Mouse (Mus musculus) embryonic facial prominence, embryonic 15.5 days (tissue): Measurements from ENCODE around the gene Grm8. TPM values are rescaled to one million over a fixed set of nuclear protein-coding genes. Genes with fewer than 3 reads are reported as not detected.

Experiments
- ATAC-seq: fragments of 200-750 bp; cut with Nextera tagmentation; 2 replicates; pipeline ENCODE4 v1.8.0; 2017; ENCODE audit warnings: low read depth, moderate TSS enrichment; ENCODE audit not compliant: insufficient number of reproducible peaks, low FRiP score, low TSS enrichment
- H3K27ac ChIP-seq: fragments of 300-500 bp; sonication (generic); replicated peaks from 2 replicates; pipeline ENCODE4 v1.5.1; 2015; ENCODE audit warnings: mild to moderate bottlenecking, inconsistent platforms
- H3K27me3 ChIP-seq: fragments of 300-500 bp; sonication (generic); 2 replicates; pipeline ENCODE4 v1.6.1; 2015; ENCODE audit warnings: inconsistent platforms
- H3K36me3 ChIP-seq: fragments of 300-500 bp; sonication (generic); 2 replicates; pipeline ENCODE4 v1.6.1; 2015; ENCODE audit warnings: mild to moderate bottlenecking, inconsistent platforms
- H3K4me1 ChIP-seq: fragments of 300-500 bp; sonication (generic); 2 replicates; pipeline ENCODE4 v1.6.1; 2015; ENCODE audit warnings: inconsistent platforms
- H3K4me2 ChIP-seq: fragments of 300-500 bp; sonication (generic); replicated peaks from 2 replicates; pipeline ENCODE4 v1.6.1; 2015; ENCODE audit warnings: mild to moderate bottlenecking, inconsistent platforms
- H3K4me3 ChIP-seq: fragments of 300-500 bp; sonication (generic); replicated peaks from 2 replicates; pipeline ENCODE4 v1.5.1; 2015; ENCODE audit warnings: mild to moderate bottlenecking, inconsistent platforms
- H3K9ac ChIP-seq: fragments of 300-500 bp; sonication (generic); 2 replicates; pipeline ENCODE4 v1.6.1; 2015; ENCODE audit warnings: inconsistent platforms
- H3K9me3 ChIP-seq: fragments of 300-500 bp; sonication (generic); replicated peaks from 2 replicates; pipeline ENCODE4 v1.6.1; 2016; ENCODE audit warnings: inconsistent platforms
- WGBS: fragments of 180-500 bp; shearing (Covaris S2); methylation state at CpG from one replicate; pipeline ENCODE4 v1.1.7; 2015; 5-methylcytosine and 5-hydroxymethylcytosine counted together
- polyA plus RNA-seq: library from polyadenylated mRNA; unstranded; fragments of >200 nt; fragmentation: Nextera tagmentation; extraction: Ambion mirVana; gene quantifications from 2 replicates; pipeline ENCODE4 v1.2.1, GENCODE M21; 2015

Grm8 gene
- polyA plus RNA-seq, 1 experiment from 2014 or later: 1.9 TPM

DNA sequence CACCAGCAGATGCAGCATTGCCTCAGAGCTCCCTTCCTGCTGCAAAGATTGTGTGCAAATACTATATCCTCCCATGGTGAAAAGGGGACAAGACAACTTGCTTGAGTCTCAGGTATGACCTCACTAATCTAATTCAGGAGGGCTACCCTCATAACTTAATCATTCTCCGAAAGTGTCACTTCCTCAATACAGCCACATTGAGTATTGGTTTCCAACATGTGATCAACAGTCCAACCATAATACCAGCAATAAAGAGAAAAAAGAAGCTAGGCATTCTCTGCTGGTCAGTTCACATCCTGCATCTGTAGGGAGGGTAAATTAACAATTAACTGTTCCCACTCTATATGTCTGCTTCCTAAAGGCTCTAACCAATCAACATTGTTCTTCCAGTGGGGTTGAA lies 94.2 kb downstream of the Grm8 start:
- ATAC-seq: no peak
- no peaks in the 10 kb centered on the region for H3K9me3 ChIP-seq
- H3K4me2 ChIP-seq: no peak overlapping the region
- H3K36me3 ChIP-seq: no peaks in the 10 kb centered on the region
- H3K4me3 ChIP-seq: no peak overlapping the region
- H3K9ac ChIP-seq: no peak overlapping the region
- H3K27ac ChIP-seq: no peak overlapping the region
- H3K4me1 ChIP-seq: no peaks in the 10 kb centered on the region
- no peaks in the 10 kb centered on the region for H3K27me3 ChIP-seq
- 91% methylated on average over 1 of the region's 1 CpGs for WGBS

DNA sequence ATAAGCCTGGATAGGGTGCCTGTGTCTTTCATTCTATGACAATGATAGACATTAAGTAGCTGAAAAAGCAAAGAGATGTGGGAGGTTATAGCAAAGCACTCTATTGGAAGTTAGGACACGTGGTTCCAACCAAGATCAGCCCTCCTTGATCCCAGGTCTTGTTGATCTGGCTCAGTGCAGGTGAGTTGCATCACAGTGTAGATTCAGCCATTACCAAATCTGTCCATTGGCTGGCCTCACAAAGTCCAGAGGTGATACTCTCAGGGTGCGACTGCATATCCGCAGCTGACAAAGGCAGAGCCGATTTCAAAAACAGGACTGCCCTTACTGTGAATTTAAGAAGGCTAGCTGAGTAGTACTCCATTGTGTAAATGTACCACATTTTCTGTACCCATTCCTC lies 103.0 kb downstream of the Grm8 start:
- no peaks in the 10 kb centered on the region for H3K9me3 ChIP-seq
- ATAC-seq: no peak
- no peaks in the 10 kb centered on the region for H3K27me3 ChIP-seq
- no peaks in the 10 kb centered on the region for H3K4me1 ChIP-seq
- H3K36me3 ChIP-seq: no peaks in the 10 kb centered on the region
- no peak overlapping the region for H3K4me3 ChIP-seq
- 91% methylated on average over 4 of the region's 4 CpGs for WGBS
- H3K4me2 ChIP-seq: no peak overlapping the region
- H3K27ac ChIP-seq: no peak overlapping the region
- H3K9ac ChIP-seq: no peak overlapping the region

DNA sequence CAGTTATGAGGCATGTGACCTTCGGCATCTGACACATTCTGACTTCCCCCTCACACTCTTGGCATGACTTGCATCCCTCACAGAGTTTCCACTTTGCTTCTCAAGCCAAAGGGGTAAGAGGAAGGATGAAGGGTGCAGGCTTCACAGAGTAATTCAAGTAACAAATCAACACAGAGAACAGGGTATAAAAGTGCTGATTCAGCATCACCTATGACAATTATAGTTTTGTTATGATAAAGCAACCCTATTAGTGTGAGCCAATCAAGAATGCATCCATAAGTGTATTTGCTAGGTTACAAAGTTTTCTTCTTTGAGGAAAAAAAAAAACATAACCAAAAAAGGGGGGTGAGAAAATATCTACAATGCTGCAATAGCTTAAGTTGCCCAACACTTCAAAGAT lies 117.3 kb downstream of the Grm8 start:
- Histone ChIP-seq H3K27me3 (no peaks in the 10 kb centered on the region), H3K9me3 (no peaks in the 10 kb centered on the region), H3K4me1 (no peaks in the 10 kb centered on the region), H3K27ac (no peak overlapping the region), H3K9ac (no peak overlapping the region), H3K36me3 (no peaks in the 10 kb centered on the region), H3K4me2 (no peak overlapping the region), H3K4me3 (no peak overlapping the region)
- 82% methylated on average over 1 of the region's 1 CpGs for WGBS
- ATAC-seq: no peak

DNA sequence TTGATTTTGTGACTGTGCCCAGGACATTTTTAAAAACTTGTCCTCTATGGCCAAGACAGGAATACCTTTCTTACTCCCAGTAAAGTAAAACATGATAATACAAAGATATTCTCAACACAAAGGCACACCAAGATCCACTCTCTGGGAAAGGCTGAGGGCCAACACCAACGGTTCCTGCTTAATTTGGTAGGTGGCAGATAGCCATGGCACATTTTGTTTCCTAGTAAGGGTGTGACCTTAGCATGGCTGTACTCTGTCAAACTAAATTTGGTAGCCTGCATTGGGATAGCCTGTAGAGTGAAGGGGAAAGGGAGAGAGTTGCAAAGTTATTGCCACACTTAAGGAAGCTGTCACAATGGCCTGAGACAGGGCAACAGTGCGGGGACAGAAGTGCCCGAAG lies 128.0 kb downstream of the Grm8 start:
- H3K4me1 ChIP-seq: no peaks in the 10 kb centered on the region
- no peak overlapping the region for H3K4me3 ChIP-seq
- H3K4me2 ChIP-seq: no peak overlapping the region
- 83% methylated on average over 3 of the region's 3 CpGs for WGBS
- no peak overlapping the region for H3K9ac ChIP-seq
- no peak for ATAC-seq
- H3K27me3 ChIP-seq: no peaks in the 10 kb centered on the region
- H3K27ac ChIP-seq: no peak overlapping the region
- H3K9me3 ChIP-seq: no peaks in the 10 kb centered on the region
- no peaks in the 10 kb centered on the region for H3K36me3 ChIP-seq

DNA sequence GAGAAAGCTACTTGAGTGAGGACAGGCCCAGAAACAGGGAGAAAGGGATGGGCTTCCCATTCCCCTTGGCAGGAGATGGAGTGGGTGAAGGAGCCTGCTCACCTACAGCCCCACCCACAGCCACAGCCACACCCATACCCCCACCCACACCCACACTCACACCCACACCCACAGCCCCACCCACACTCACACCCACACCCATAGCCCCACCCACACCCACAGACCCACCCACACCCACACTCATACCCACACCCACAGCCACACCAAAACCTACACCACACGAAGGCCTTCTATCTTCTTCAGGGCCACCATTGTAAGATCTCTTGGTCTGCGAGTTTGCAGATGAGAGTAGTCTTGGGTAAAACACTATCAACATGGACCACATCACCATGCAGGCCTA lies 137.7 kb downstream of the Grm8 start:
- Histone ChIP-seq H3K4me1 (no peaks in the 10 kb centered on the region), H3K9ac (no peak overlapping the region), H3K4me2 (no peak overlapping the region), H3K27ac (no peak overlapping the region), H3K27me3 (no peaks in the 10 kb centered on the region), H3K9me3 (no peaks in the 10 kb centered on the region), H3K4me3 (no peak overlapping the region), H3K36me3 (no peaks in the 10 kb centered on the region)
- 88% methylated on average over 2 of the region's 2 CpGs for WGBS
- no peak for ATAC-seq

DNA sequence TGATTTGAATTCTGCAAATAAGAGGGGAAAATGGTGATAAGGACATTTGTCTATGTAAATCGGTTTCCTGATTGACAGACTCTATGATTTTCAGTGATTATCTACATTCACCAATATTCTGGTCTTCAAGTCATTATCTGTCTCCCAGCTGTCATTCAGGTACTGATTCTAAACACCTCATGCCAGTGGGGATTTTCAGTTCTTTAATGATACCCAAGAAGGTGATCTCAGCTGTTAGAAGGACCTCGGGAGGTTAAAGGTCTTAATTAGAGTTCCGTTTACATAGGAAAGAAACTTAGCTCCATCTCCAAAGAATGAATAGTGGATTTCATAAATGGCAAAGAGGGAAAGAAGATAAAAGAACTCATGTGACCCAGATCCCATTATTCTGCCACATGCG lies 143.7 kb downstream of the Grm8 start:
- H3K4me2 ChIP-seq: no peak overlapping the region
- no peak overlapping the region for H3K9ac ChIP-seq
- H3K4me1 ChIP-seq: no peaks in the 10 kb centered on the region
- H3K36me3 ChIP-seq: no peaks in the 10 kb centered on the region
- ATAC-seq: no peak
- H3K9me3 ChIP-seq: no peaks in the 10 kb centered on the region
- WGBS: 56% methylated on average over 4 of the region's 4 CpGs
- no peak overlapping the region for H3K4me3 ChIP-seq
- H3K27me3 ChIP-seq: no peaks in the 10 kb centered on the region
- no peak overlapping the region for H3K27ac ChIP-seq

DNA sequence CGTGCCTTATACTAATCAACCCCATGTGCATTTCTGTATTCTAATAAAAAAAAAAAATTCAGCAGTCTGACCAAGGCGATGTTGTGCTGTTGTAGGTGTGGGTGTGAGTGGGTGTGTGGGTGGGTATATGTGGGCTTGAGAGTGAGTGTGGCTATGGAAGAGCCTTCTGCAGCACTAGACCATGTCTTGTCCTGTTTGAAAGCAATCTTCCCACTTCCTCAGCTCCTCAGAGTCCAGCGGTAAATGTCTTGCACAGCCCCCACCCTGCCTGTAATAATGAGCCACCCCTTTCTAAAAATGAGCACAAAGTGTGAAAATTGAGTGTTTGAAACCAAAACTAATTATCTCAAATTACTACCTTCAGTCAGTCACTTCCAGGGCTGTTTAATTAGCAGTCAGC lies 152.4 kb downstream of the Grm8 start:
- H3K27me3 ChIP-seq: no peaks in the 10 kb centered on the region
- H3K4me3 ChIP-seq: no peak overlapping the region
- no peaks in the 10 kb centered on the region for H3K4me1 ChIP-seq
- no peaks in the 10 kb centered on the region for H3K36me3 ChIP-seq
- H3K4me2 ChIP-seq: no peak overlapping the region
- WGBS: 79% methylated on average over 3 of the region's 3 CpGs
- no peak for ATAC-seq
- H3K9ac ChIP-seq: no peak overlapping the region
- no peaks in the 10 kb centered on the region for H3K9me3 ChIP-seq
- H3K27ac ChIP-seq: no peak overlapping the region

DNA sequence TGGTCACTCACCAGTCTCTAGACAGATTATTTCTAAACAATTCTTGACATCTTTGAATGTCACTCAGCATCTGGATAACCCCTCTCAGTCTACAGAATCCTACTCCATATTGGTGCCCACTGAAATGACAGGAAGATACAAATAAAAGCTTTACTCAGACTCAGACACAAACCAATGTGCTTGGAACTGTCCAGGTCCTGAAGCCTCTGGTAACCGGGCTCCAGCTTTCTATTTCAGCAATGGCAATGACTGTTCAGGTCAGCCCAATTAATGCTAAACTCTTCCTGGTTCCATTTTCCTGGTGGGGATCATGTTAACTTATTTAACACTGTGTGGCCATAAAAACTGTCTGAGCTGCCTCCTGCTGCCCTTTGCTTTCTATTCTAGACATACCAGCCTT lies 153.0 kb downstream of the Grm8 start:
- Histone ChIP-seq H3K9me3 (no peaks in the 10 kb centered on the region), H3K9ac (no peak overlapping the region), H3K4me2 (no peak overlapping the region), H3K4me3 (no peak overlapping the region), H3K4me1 (no peaks in the 10 kb centered on the region), H3K27ac (no peak overlapping the region), H3K36me3 (no peaks in the 10 kb centered on the region), H3K27me3 (no peaks in the 10 kb centered on the region)
- 17% methylated on average over 1 of the region's 1 CpGs for WGBS
- ATAC-seq: no peak

DNA sequence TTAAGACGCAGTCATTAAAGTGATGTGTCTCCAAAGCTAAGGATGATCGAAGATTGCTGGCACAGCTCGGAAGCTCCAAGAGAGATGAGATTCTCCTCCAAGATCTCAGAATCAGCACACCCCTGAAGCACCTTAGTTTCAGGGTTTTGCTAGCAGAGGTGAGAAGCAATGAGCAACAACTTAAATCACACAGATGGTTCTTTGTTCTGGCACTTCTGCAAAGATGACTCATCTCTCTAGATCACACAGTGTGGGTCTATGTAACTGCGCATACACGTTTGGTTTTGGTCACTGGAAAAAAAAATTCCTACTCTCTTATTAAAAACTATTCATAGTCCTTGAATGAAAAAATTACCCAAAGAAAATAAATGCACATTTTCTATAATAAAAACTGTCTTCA lies 157.6 kb downstream of the Grm8 start:
- no peak for ATAC-seq
- no peaks in the 10 kb centered on the region for H3K4me1 ChIP-seq
- no peak overlapping the region for H3K9ac ChIP-seq
- WGBS: 85% methylated on average over 5 of the region's 5 CpGs
- no peaks in the 10 kb centered on the region for H3K27me3 ChIP-seq
- H3K27ac ChIP-seq: no peak overlapping the region
- H3K36me3 ChIP-seq: no peaks in the 10 kb centered on the region
- H3K4me2 ChIP-seq: no peak overlapping the region
- H3K4me3 ChIP-seq: no peak overlapping the region
- no peaks in the 10 kb centered on the region for H3K9me3 ChIP-seq

DNA sequence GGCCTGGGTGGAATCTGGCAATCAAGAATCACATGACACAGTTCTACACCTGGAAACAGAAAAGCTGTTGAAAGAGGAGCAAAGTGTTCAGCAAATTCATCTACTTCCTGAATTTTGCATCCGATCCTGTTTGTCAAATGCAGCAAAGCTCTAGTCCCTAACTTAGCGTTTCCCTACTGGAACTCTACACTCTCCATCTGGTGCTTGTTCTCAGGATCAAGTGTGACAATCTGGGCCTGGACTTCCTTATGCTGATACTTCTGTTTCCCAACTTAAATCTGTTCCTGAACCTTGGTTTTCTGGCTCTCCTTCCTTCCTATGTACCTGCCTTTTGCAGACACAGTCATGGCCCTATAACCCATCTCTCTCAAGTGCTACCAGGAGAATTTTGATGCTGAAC lies 166.1 kb downstream of the Grm8 start:
- H3K27ac ChIP-seq: no peak overlapping the region
- H3K36me3 ChIP-seq: no peaks in the 10 kb centered on the region
- H3K27me3 ChIP-seq: no peaks in the 10 kb centered on the region
- WGBS: 37% methylated on average over 2 of the region's 2 CpGs
- H3K9ac ChIP-seq: no peak overlapping the region
- no peak for ATAC-seq
- no peaks in the 10 kb centered on the region for H3K9me3 ChIP-seq
- H3K4me1 ChIP-seq: no peaks in the 10 kb centered on the region
- no peak overlapping the region for H3K4me3 ChIP-seq
- H3K4me2 ChIP-seq: no peak overlapping the region

DNA sequence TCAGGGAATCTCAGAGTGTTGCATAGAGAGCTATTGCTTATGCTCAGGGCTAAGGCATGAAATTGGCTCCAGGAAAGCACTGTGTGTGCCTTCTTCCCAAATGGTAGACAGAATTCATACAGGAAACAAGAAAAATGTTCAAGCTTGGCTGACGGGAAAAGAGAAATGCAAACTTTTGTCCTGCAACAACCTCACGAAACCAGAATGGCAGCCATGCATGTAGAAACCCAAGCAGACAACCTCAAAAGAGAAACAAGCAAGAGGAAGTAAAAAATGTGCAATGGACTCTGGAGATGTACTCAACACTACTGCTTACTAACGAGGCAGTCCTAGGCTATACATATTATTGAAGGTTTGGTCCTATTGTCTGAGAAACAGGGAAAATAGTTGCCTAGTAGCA lies 167.9 kb downstream of the Grm8 start:
- H3K4me1 ChIP-seq: no peaks in the 10 kb centered on the region
- WGBS: 81% methylated on average over 3 of the region's 3 CpGs
- H3K4me3 ChIP-seq: no peak overlapping the region
- H3K4me2 ChIP-seq: no peak overlapping the region
- H3K36me3 ChIP-seq: no peaks in the 10 kb centered on the region
- H3K27me3 ChIP-seq: no peaks in the 10 kb centered on the region
- no peaks in the 10 kb centered on the region for H3K9me3 ChIP-seq
- H3K9ac ChIP-seq: no peak overlapping the region
- H3K27ac ChIP-seq: no peak overlapping the region
- ATAC-seq: no peak

DNA sequence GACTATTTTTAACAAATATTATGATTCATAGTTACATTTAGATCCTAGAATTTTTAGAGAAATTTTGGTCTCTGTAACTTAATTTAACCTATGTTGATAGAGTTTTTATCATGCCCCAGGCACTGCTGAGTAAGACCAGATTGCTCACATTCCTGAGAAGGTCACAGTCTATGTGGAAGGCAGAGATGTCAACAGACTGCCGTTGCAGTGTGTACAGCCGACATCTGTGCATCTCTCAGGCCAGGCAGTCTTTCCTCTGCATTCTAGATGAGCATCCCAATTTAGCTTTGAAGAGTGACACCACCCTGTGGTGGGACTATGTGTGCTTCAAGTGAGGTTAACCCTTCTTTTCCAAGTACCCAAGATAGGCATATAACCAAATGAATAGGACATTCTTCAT lies 169.7 kb downstream of the Grm8 start:
- Histone ChIP-seq H3K27me3 (no peaks in the 10 kb centered on the region), H3K4me1 (no peaks in the 10 kb centered on the region), H3K9me3 (no peaks in the 10 kb centered on the region), H3K36me3 (no peaks in the 10 kb centered on the region), H3K27ac (no peak overlapping the region), H3K4me3 (no peak overlapping the region), H3K4me2 (no peak overlapping the region), H3K9ac (no peak overlapping the region)
- 14% methylated on average over 2 of the region's 2 CpGs for WGBS
- ATAC-seq: no peak

DNA sequence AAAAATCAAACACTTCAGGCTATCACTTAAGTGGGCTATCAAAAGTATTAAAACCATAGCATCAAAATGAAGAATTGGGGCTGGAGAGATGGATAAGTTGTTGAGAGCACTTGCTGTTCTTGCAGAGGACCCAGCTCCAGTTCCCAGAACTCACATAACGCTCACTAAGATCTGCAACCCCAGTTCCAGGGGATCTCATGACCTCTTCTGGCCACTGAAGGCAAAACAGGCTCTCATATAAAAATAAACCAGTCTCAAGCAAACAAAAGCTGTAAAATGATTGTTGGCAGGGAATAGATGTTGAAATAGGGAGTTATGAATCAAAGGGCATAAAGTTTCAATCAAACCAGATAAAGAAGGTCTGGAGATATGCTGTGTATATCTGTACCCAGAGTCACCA lies 171.1 kb downstream of the Grm8 start:
- no peak overlapping the region for H3K27ac ChIP-seq
- no peak overlapping the region for H3K4me3 ChIP-seq
- no peaks in the 10 kb centered on the region for H3K9me3 ChIP-seq
- no peaks in the 10 kb centered on the region for H3K27me3 ChIP-seq
- H3K36me3 ChIP-seq: no peaks in the 10 kb centered on the region
- no peaks in the 10 kb centered on the region for H3K4me1 ChIP-seq
- H3K9ac ChIP-seq: no peak overlapping the region
- H3K4me2 ChIP-seq: no peak overlapping the region
- no peak for ATAC-seq
- WGBS: 85% methylated on average over 1 of the region's 1 CpGs
